30 mouse cellular contexts compared by ENCODE assay signal in the genomic region with DNA sequence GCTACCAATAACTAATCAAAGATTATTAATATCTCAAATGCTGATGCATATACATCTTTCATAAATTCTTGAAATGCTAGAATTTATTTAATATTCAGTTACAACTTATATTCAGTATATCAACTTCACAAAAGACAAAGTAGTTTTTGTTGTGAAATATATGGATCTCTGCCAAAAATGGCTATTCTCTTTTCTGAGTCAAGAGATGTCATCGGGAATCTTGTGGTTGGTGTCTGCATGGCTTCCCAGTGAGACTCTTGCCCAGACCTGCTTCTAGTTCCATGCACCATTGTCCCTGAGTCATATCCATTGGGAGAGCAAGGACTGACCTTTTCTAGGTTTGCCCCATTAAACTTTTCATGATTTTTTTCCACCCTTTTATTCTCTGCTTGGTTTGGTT. TPM values are rescaled to one million over a fixed set of nuclear protein-coding genes. Genes with fewer than 3 reads are reported as not detected.
DNase-seq lines count a peak whose midpoint lies in the region; ATAC-seq and TF ChIP-seq lines count a peak whose summit lies in the region.
"Had no signal": no experiment of that assay in that cellular context is flagged by ENCODE, and none has a peak within 500 bp of the region (broad histone marks: within the 10 kb centered on the region; RNA-seq: fewer than 3 reads in every experiment).

No protein-coding gene starts in this region.

- H3K27ac ChIP-seq in lung, embryonic 14.5 days (ENCODE audit: low read depth): no peak overlapping the region
- H3K27ac ChIP-seq in heart, embryonic 12.5 days (ENCODE audit: poor library complexity, severe bottlenecking): no peak overlapping the region
- H3K27ac ChIP-seq: embryonic facial prominence, embryonic 12.5 days; embryonic facial prominence, embryonic 15.5 days; forebrain, embryonic 10.5 days; forebrain, embryonic 13.5 days; heart, adult 2 months; heart, embryonic 10.5 days; hindbrain, embryonic 12.5 days; hindbrain, embryonic 15.5 days; intestine, embryonic 15.5 days had no signal

- DNase-seq in lung, embryonic 14.5 days: peak; percentile 52
- no peak for DNase-seq in lung, postnatal 36 days
- peak; percentile 54 for DNase-seq in adipocyte (ENCODE audit: low spot score)
- DNase-seq in testis, postnatal 14 days (ENCODE audit: low spot score): no peak
- no peak for DNase-seq in ovary, adult 18-20 months (ENCODE audit: low spot score)
- DNase-seq: adrenal gland, postnatal 10 days; adrenal gland, postnatal 36 days; B cell, adult 2 months; cerebellum, adult 2 months; cerebellum, adult 9-11 months; cerebellum, postnatal 25 days; gastrocnemius, postnatal 10 days; gastrocnemius, postnatal 36 days; heart, adult 2 months; kidney, adult 11 months had no signal

- H3K9ac ChIP-seq in lung, embryonic 14.5 days: no peak overlapping the region
- H3K9ac ChIP-seq in heart, embryonic 12.5 days: no peak overlapping the region
- H3K9ac ChIP-seq: embryonic facial prominence, embryonic 12.5 days; embryonic facial prominence, embryonic 15.5 days; forebrain, embryonic 13.5 days; hindbrain, embryonic 12.5 days; hindbrain, embryonic 15.5 days; intestine, embryonic 15.5 days had no signal

- no peaks in the 10 kb centered on the region for H3K4me1 ChIP-seq in lung, embryonic 14.5 days (ENCODE audit: insufficient read depth)
- H3K4me1 ChIP-seq in heart, embryonic 12.5 days (replicated peaks): no peaks in the 10 kb centered on the region
- H3K4me1 ChIP-seq: embryonic facial prominence, embryonic 12.5 days; embryonic facial prominence, embryonic 15.5 days; forebrain, embryonic 10.5 days; forebrain, embryonic 13.5 days; heart, embryonic 10.5 days; hindbrain, embryonic 12.5 days; hindbrain, embryonic 15.5 days had no signal

- TF ChIP-seq CTCF in lung, embryonic 14.5 days (IDR thresholded peaks at IDR 0.05; ENCODE audit: low read depth): no peak
- no peak for TF ChIP-seq CTCF in C2C12 (IDR thresholded peaks at IDR 0.05; ENCODE audit: control insufficient read depth, insufficient read depth, insufficient read length)

- no peaks in the 10 kb centered on the region for H3K27me3 ChIP-seq in lung, embryonic 14.5 days (ENCODE audit: insufficient read depth, low read length)
- H3K27me3 ChIP-seq in C2C12 (ENCODE audit: control insufficient read depth, insufficient read depth, insufficient read length): no peaks in the 10 kb centered on the region
- no peaks in the 10 kb centered on the region for H3K27me3 ChIP-seq in heart, embryonic 12.5 days (replicated peaks)
- H3K27me3 ChIP-seq: embryonic facial prominence, embryonic 12.5 days; embryonic facial prominence, embryonic 15.5 days; forebrain, embryonic 13.5 days; hindbrain, embryonic 12.5 days; hindbrain, embryonic 15.5 days; intestine, embryonic 15.5 days had no signal

- no peak for ATAC-seq in lung, embryonic 14.5 days (ENCODE audit: insufficient read depth)
- ATAC-seq in heart, embryonic 12.5 days (ENCODE audit: insufficient number of reproducible peaks, low FRiP score): no peak
- ATAC-seq: CD4-positive, CD25-positive, alpha-beta regulatory T cell, adult 4 months; forebrain, embryonic 13.5 days; forebrain, embryonic 16.5 days; intestine, embryonic 15.5 days; Patski had no signal

- no peak overlapping the region for H3K4me2 ChIP-seq in lung, embryonic 14.5 days
- no peak overlapping the region for H3K4me2 ChIP-seq in heart, embryonic 12.5 days
- H3K4me2 ChIP-seq: embryonic facial prominence, embryonic 12.5 days; embryonic facial prominence, embryonic 15.5 days; forebrain, embryonic 13.5 days; hindbrain, embryonic 12.5 days; hindbrain, embryonic 15.5 days; intestine, embryonic 15.5 days had no signal

- H3K4me3 ChIP-seq in lung, embryonic 14.5 days (ENCODE audit: low read depth, low read length): no peak overlapping the region
- H3K4me3 ChIP-seq in C2C12 (ENCODE audit: insufficient read depth, poor library complexity, severe bottlenecking): no peak overlapping the region
- H3K4me3 ChIP-seq in heart, embryonic 12.5 days: no peak overlapping the region
- H3K4me3 ChIP-seq: embryonic facial prominence, embryonic 12.5 days; embryonic facial prominence, embryonic 15.5 days; forebrain, embryonic 10.5 days; forebrain, embryonic 13.5 days; heart, adult 2 months; heart, embryonic 10.5 days; hindbrain, embryonic 12.5 days; hindbrain, embryonic 15.5 days; intestine, embryonic 15.5 days had no signal

- WGBS in lung, embryonic 14.5 days: 47% methylated on average over 1 of the region's 1 CpGs
- 76% methylated on average over 1 of the region's 1 CpGs for WGBS in heart, embryonic 12.5 days

- H3ac ChIP-seq in C2C12 (ENCODE audit: control insufficient read depth, insufficient read length, low read depth): no peak overlapping the region

- no peaks in the 10 kb centered on the region for H3K79me2 ChIP-seq in C2C12 (ENCODE audit: control insufficient read depth, insufficient read depth)

- no peaks in the 10 kb centered on the region for H3K9me3 ChIP-seq in lung, embryonic 14.5 days (ENCODE audit: low read depth, low read length)
- H3K9me3 ChIP-seq in heart, embryonic 12.5 days (replicated peaks): no peaks in the 10 kb centered on the region
- H3K9me3 ChIP-seq: embryonic facial prominence, embryonic 12.5 days; embryonic facial prominence, embryonic 15.5 days; forebrain, embryonic 10.5 days; forebrain, embryonic 13.5 days; heart, embryonic 10.5 days; hindbrain, embryonic 12.5 days; hindbrain, embryonic 15.5 days; intestine, embryonic 15.5 days had no signal

- H3K36me3 ChIP-seq in lung, embryonic 14.5 days (ENCODE audit: insufficient read depth): no peaks in the 10 kb centered on the region
- no peaks in the 10 kb centered on the region for H3K36me3 ChIP-seq in C2C12 (ENCODE audit: control insufficient read depth, insufficient read depth)
- H3K36me3 ChIP-seq in heart, embryonic 12.5 days: no peaks in the 10 kb centered on the region
- H3K36me3 ChIP-seq: embryonic facial prominence, embryonic 12.5 days; embryonic facial prominence, embryonic 15.5 days; forebrain, embryonic 10.5 days; heart, embryonic 10.5 days; hindbrain, embryonic 12.5 days; hindbrain, embryonic 15.5 days; intestine, embryonic 15.5 days had no signal

- no peaks in the 10 kb centered on the region for H3K79me3 ChIP-seq in C2C12 (ENCODE audit: low read depth)

TF ChIP-seq in C2C12, 6 proteins besides CTCF, POLR2A, EP300 and RAD21:
- no peak for TF ChIP-seq USF1 (IDR thresholded peaks at IDR 0.05; ENCODE audit: low read depth)
- peak; percentile 31 for TF ChIP-seq MAX (IDR thresholded peaks at IDR 0.05)
- no peak for TF ChIP-seq FOSL1 (IDR thresholded peaks at IDR 0.05; ENCODE audit: insufficient read depth, low read length, poor library complexity, severe bottlenecking)
- TF ChIP-seq CEBPB (IDR thresholded peaks at IDR 0.05; ENCODE audit: low read depth): peak; percentile 68

RNA-seq across cellular contexts. Expression of a gene that starts 50.5 kb away (rescaled TPM):
- not detected in 2 replicates for polyA plus RNA-seq in lung, embryonic 14.5 days (2014; fragmentation: Nextera tagmentation; extraction: Ambion mirVana)
- polyA plus RNA-seq in C2C12 (2012; fragmentation: generic; extraction: Trizol): not detected
- not detected in 2 replicates for polyA plus RNA-seq in heart, embryonic 12.5 days (2016; fragmentation: Nextera tagmentation; extraction: Ambion mirVana)
- polyA plus RNA-seq: CD4-positive, CD25-positive, alpha-beta regulatory T cell, adult 4 months; cerebellum, adult 2 months; embryonic facial prominence, embryonic 12.5 days; embryonic facial prominence, embryonic 15.5 days; forebrain, embryonic 10.5 days; forebrain, embryonic 13.5 days; forebrain, embryonic 16.5 days; heart, adult 2 months; heart, embryonic 10.5 days; heart, embryonic 14.5 days; heart, postnatal 0 days; hindbrain, embryonic 12.5 days; hindbrain, embryonic 15.5 days; intestine, embryonic 15.5 days; Patski had no signal

Comparison
In these comparisons a context has a peak if more than half of its experiments do, and no peak if none do; other contexts are left out.
1. DNase-seq: peak in lung, embryonic 14.5 days (single experiment) and adipocyte (single experiment); none in lung, postnatal 36 days (single experiment), testis, postnatal 14 days (single experiment) and ovary, adult 18-20 months (single experiment).